ENCODE assay signal across 12 mouse cellular contexts in the genomic region with DNA sequence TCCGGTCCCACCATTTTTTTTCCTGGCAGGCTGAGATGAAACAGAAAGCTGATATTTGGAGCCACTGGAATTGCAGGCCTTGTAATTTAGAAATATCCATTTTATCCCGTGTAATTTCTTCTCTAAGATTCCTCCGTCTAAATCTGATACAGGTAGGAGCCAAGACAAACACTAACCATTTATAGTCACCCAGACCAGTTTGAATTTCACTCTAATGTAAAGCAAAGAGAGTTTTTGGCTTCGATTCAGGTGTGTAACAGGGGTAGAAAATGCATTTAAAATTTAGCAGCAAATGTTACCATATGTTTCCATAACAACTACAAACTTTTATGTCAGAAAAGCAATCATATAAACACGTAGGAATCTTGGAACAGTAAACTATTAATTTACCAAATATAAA.
"Had no signal": no experiment of that assay in that cellular context is flagged by ENCODE, and none has a peak within 500 bp of the region (broad histone marks: within the 10 kb centered on the region; RNA-seq: fewer than 3 reads in every experiment).

No protein-coding gene starts in this region.

- H3K27me3 ChIP-seq: intestine, embryonic 15.5 days; liver, embryonic 13.5 days had no signal

- H3K4me2 ChIP-seq: intestine, embryonic 15.5 days; liver, embryonic 13.5 days; midbrain, embryonic 11.5 days had no signal

- H3K9me3 ChIP-seq: intestine, embryonic 15.5 days; liver, embryonic 13.5 days had no signal

- H3K36me3 ChIP-seq: intestine, embryonic 15.5 days; liver, embryonic 13.5 days had no signal

- ATAC-seq: intestine, embryonic 15.5 days had no signal

- DNase-seq: layer of hippocampus, adult 9-11 months; liver, embryonic 13.5 days; lung, adult 2 months; lung, postnatal 4 days; midbrain, embryonic 14.5 days; thymus, adult 18-20 months; thymus, postnatal 14 days; thymus, postnatal 4 days had no signal

- H3K9ac ChIP-seq: intestine, embryonic 15.5 days; liver, embryonic 13.5 days had no signal

- H3K4me3 ChIP-seq: intestine, embryonic 15.5 days; layer of hippocampus, adult 2 months; liver, embryonic 13.5 days had no signal

- H3K4me1 ChIP-seq: intestine, embryonic 15.5 days had no signal

- H3K27ac ChIP-seq: intestine, embryonic 15.5 days; kidney, postnatal 0 days; layer of hippocampus, adult 2 months; liver, embryonic 13.5 days had no signal
